Mouse (Mus musculus): ENCODE results near the gene Setd7. TPM values are rescaled to one million over a fixed set of nuclear protein-coding genes. Genes with fewer than 3 reads are reported as not detected.
A peak's percentile ranks its signal among the peaks of the same experiment; 100 is the strongest.

Setd7 gene
- polyA plus RNA-seq, 1 experiment from 2014 or later, result 6.6 TPM

DNA sequence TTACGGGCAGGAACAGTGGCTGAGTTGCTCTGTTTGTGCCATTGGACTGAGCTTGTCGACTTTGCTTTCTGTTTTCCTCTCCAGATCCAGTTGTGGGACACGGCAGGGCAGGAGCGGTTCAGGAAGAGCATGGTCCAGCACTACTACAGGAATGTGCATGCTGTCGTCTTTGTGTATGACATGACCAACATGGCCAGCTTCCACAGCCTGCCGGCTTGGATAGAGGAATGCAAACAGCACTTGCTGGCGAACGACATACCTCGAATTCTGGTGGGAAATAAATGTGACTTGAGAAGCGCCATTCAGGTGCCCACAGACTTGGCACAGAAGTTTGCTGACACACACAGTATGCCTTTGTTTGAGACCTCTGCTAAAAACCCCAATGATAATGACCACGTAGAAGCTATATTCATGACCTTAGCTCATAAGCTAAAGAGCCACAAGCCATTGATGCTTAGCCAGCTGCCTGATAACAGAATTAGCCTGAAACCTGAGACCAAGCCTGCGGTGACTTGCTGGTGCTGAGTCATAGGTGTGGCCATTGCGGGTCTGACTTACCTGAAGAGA lies 67.3 kb downstream of the Setd7 start:
- Histone ChIP-seq H3K9me3 (ENCODE audit: control insufficient read depth, low read length) (no peaks in the 10 kb centered on the region), H3K4me2 (ENCODE audit: low read length) (no peak overlapping the region), H3K36me3 (ENCODE audit: control insufficient read depth, insufficient read depth, low read length) (peaks cover 32% of the 10 kb centered on the region), H3K4me1 (ENCODE audit: control insufficient read depth in 2 of 2, insufficient read depth in 2 of 2, low read length in 2 of 2) (peaks cover 4 to 14% of the 10 kb centered on the region in 2 experiments), H3K4me3 (ENCODE audit: control insufficient read depth in 1 of 2, insufficient read depth in 1 of 2, low read depth in 1 of 2, low read length in 2 of 2) (no peak overlapping the region), H3K27ac (replicated peaks in 1 of 2; ENCODE audit: control insufficient read depth in 1 of 2, insufficient read depth in 1 of 2, low read depth in 2 of 2, low read length in 2 of 2) (peak overlapping the region; percentile 10 to 63; a peak in 2 of 4 replicates), H3K9ac (ENCODE audit: low read length) (no peak overlapping the region), H3K27me3 (ENCODE audit: control insufficient read depth, insufficient read depth, low read length) (no peaks in the 10 kb centered on the region)
- WGBS, result 50% methylated on average over 13 of the region's 13 CpGs
- ATAC-seq (ENCODE audit: insufficient number of reproducible peaks, insufficient read depth, low FRiP score, low read depth), result no peak

DNA sequence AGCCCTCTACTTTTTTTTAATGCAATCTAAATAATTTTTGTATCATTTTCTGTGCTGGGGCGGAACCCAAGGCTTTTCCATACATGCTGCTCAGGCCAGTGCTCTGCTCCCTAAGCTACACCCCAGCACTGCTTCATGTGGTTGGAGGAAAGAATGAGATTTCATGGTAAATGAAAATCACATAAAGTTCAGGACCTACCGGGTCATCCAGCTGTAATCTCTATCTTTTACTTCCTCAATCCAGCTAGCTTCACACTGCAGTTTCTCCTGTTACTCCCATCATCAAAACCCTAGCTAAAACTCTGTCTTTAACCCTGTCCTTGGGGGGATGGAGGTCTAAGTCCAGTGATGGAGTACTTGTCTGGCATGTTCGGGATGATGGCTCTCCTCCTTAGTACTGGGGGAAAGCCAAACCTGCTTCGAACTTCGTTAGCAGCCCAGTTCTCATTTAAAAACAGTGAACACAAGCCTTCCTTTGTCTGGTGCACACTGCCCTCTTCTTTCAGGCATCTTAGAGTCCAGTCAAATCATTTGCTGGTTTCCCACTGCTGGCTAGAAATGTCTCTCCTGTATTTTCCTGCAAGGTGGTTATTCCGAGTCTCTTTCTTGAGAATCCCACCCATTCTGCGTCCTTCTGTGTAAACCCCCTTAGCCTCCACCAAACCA lies 70.5 kb downstream of the Setd7 start:
- no peak for ATAC-seq (ENCODE audit: insufficient number of reproducible peaks, insufficient read depth, low FRiP score, low read depth)
- Histone ChIP-seq H3K9ac (ENCODE audit: low read length) (no peak overlapping the region), H3K4me2 (ENCODE audit: low read length) (no peak overlapping the region), H3K4me3 (ENCODE audit: control insufficient read depth in 1 of 2, insufficient read depth in 1 of 2, low read depth in 1 of 2, low read length in 2 of 2) (no peak overlapping the region), H3K27me3 (ENCODE audit: control insufficient read depth, insufficient read depth, low read length) (no peaks in the 10 kb centered on the region), H3K9me3 (ENCODE audit: control insufficient read depth, low read length) (no peaks in the 10 kb centered on the region), H3K27ac (replicated peaks in 1 of 2; ENCODE audit: control insufficient read depth in 1 of 2, insufficient read depth in 1 of 2, low read depth in 2 of 2, low read length in 2 of 2) (no peak overlapping the region), H3K36me3 (ENCODE audit: control insufficient read depth, insufficient read depth, low read length) (peaks cover 19% of the 10 kb centered on the region), H3K4me1 (ENCODE audit: control insufficient read depth in 2 of 2, insufficient read depth in 2 of 2, low read length in 2 of 2) (peaks cover 4 to 20% of the 10 kb centered on the region in 2 experiments)
- 82% methylated on average over 7 of the region's 7 CpGs for WGBS

DNA sequence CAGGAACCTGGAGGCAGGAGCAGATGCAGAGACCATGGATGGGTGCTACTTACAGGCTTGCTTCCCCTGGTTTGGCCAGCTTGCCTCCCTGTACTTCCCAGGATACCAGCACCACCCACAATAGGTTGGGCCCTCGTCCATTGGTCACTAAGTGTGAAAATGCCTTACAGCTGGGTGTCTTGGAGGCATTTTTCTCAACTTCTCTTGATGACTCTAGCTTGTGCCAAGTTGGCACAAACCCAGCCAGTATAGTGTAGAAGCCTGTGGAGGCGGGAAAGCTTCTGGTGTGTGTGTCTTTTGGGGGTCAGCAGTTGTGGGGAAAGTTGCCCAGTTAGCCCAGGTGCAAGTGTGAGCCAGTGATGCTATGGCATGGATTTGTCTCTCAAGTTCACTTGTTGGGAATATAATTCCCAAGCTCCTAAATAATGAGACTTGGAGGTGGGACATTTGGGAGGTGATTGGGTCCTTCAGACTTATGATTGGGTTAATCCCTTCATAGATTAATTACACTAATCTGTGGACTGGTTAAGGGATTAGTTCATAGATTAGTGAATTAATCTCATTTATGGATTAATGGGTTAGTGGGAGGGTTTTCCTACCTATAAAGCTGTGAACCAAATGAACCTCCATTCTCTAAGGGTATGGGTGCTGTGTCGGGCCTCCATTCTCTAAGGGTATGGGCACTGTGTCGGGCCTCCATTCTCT lies 74.0 kb downstream of the Setd7 start:
- peaks cover 2 to 19% of the 10 kb centered on the region in 2 experiments; a peak in 3 of 4 replicates for H3K4me1 ChIP-seq (ENCODE audit: control insufficient read depth in 2 of 2, insufficient read depth in 2 of 2, low read length in 2 of 2)
- ATAC-seq (ENCODE audit: insufficient number of reproducible peaks, insufficient read depth, low FRiP score, low read depth), result no peak
- no peak overlapping the region for H3K9ac ChIP-seq (ENCODE audit: low read length)
- no peak overlapping the region for H3K4me3 ChIP-seq (ENCODE audit: control insufficient read depth in 1 of 2, insufficient read depth in 1 of 2, low read depth in 1 of 2, low read length in 2 of 2)
- H3K9me3 ChIP-seq (ENCODE audit: control insufficient read depth, low read length), result no peaks in the 10 kb centered on the region
- no peaks in the 10 kb centered on the region for H3K36me3 ChIP-seq (ENCODE audit: control insufficient read depth, insufficient read depth, low read length)
- WGBS, result 79% methylated on average over 4 of the region's 4 CpGs
- H3K27ac ChIP-seq (replicated peaks in 1 of 2; ENCODE audit: control insufficient read depth in 1 of 2, insufficient read depth in 1 of 2, low read depth in 2 of 2, low read length in 2 of 2), result no peak overlapping the region
- no peaks in the 10 kb centered on the region for H3K27me3 ChIP-seq (ENCODE audit: control insufficient read depth, insufficient read depth, low read length)
- H3K4me2 ChIP-seq (ENCODE audit: low read length), result no peak overlapping the region

DNA sequence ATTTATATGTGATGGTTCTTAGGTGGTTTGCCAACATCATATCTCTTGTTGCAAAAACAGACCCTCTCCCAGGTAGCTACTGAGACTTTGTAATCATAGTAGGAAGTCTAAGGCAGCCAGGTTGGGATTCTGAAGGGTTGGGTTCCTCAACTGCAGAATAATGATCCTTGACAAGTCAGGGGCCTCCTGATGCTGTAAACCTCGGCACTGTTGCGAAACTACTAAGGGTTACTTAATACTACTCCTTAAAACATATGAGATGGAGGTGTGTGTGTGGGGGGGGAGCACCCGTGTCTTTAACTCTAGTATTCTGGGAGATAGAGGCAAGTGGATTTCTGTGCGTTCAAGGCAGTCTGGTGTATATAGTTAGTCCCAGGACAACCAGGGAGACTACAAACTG lies 75.3 kb downstream of the Setd7 start:
- H3K27me3 ChIP-seq (ENCODE audit: control insufficient read depth, insufficient read depth, low read length), result no peaks in the 10 kb centered on the region
- no peak for ATAC-seq (ENCODE audit: insufficient number of reproducible peaks, insufficient read depth, low FRiP score, low read depth)
- no peaks in the 10 kb centered on the region for H3K36me3 ChIP-seq (ENCODE audit: control insufficient read depth, insufficient read depth, low read length)
- peak overlapping the region in 1 of 2 experiments; percentile 87; a peak in 2 of 4 replicates for H3K4me3 ChIP-seq (ENCODE audit: control insufficient read depth in 1 of 2, insufficient read depth in 1 of 2, low read depth in 1 of 2, low read length in 2 of 2)
- peaks cover 2 to 19% of the 10 kb centered on the region in 2 experiments; a peak in 3 of 4 replicates for H3K4me1 ChIP-seq (ENCODE audit: control insufficient read depth in 2 of 2, insufficient read depth in 2 of 2, low read length in 2 of 2)
- H3K27ac ChIP-seq (replicated peaks in 1 of 2; ENCODE audit: control insufficient read depth in 1 of 2, insufficient read depth in 1 of 2, low read depth in 2 of 2, low read length in 2 of 2), result no peak overlapping the region
- no peaks in the 10 kb centered on the region for H3K9me3 ChIP-seq (ENCODE audit: control insufficient read depth, low read length)
- 66% methylated on average over 4 of the region's 4 CpGs for WGBS
- H3K4me2 ChIP-seq (ENCODE audit: low read length), result peak overlapping the region; percentile 90
- H3K9ac ChIP-seq (ENCODE audit: low read length), result peak overlapping the region; percentile 90; the same call in 1 of the 2 replicates

DNA sequence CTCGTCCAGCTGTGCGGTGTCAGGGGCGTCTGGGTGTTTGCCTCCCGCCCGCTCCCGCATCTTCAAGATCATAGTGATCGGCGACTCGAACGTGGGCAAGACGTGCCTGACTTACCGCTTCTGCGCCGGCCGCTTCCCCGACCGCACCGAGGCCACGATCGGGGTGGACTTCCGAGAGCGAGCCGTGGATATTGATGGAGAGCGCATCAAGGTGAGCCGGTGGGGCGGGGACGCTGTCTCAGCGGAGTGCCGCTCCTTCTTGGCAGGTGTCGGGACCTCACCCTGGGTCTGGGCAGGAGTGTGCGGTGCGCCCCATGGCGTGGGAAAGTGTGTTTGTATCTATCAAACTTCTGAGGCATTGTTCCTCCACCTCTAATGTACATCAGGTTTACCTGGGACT lies 76.3 kb downstream of the Setd7 start:
- H3K27me3 ChIP-seq (ENCODE audit: control insufficient read depth, insufficient read depth, low read length), result no peaks in the 10 kb centered on the region
- ATAC-seq (ENCODE audit: insufficient number of reproducible peaks, insufficient read depth, low FRiP score, low read depth), result no peak; the same call in 1 of the 2 replicates
- peak overlapping the region; percentile 85 to 87 for H3K4me3 ChIP-seq (ENCODE audit: control insufficient read depth in 1 of 2, insufficient read depth in 1 of 2, low read depth in 1 of 2, low read length in 2 of 2)
- peak overlapping the region; percentile 90 for H3K4me2 ChIP-seq (ENCODE audit: low read length)
- peaks cover 2 to 19% of the 10 kb centered on the region in 2 experiments; a peak in 3 of 4 replicates for H3K4me1 ChIP-seq (ENCODE audit: control insufficient read depth in 2 of 2, insufficient read depth in 2 of 2, low read length in 2 of 2)
- WGBS, result under 1% methylated on average over 33 of the region's 33 CpGs
- H3K27ac ChIP-seq (replicated peaks in 1 of 2; ENCODE audit: control insufficient read depth in 1 of 2, insufficient read depth in 1 of 2, low read depth in 2 of 2, low read length in 2 of 2), result peak overlapping the region; percentile 51 to 93
- H3K36me3 ChIP-seq (ENCODE audit: control insufficient read depth, insufficient read depth, low read length), result no peaks in the 10 kb centered on the region
- peak overlapping the region; percentile 90 for H3K9ac ChIP-seq (ENCODE audit: low read length)
- H3K9me3 ChIP-seq (ENCODE audit: control insufficient read depth, low read length), result no peaks in the 10 kb centered on the region

DNA sequence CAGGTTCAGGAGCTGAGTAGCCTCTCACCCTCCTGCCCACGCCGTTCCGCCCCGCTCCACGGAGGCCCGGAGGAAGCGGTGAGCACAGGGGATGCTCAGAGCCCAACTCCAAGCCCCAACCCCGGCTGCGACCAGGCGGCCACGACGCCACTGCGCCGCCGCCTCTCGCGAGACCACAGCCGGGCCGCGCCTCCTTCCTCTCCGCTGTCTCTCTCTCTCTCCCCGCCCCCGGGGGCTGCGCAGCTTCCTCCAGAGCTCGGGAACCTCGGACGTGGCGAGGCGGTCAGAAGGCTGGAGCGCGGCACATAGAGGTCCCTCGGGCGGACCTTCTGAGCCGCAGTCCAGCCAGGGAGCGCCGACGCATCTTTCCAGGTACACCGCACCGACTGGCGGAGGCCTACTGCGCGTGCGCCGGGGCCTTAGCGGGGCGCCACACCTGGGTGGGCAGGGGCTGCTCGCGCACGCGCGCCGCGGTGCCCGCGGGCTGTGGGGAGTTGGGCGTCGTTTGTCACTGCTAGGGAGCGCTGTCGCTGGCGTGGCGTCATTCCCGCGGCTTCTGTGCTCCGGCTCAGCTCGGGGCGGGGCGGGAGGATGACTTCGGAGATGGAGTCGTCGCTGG lies 76.8 kb downstream of the Setd7 start, which contains the start of gene Rab33b:
TSS of gene Rab33b (plus strand) at position 180 of the 619 bp plus-strand sequence.
- peaks cover 2 to 19% of the 10 kb centered on the region in 2 experiments; a peak in 3 of 4 replicates for H3K4me1 ChIP-seq (ENCODE audit: control insufficient read depth in 2 of 2, insufficient read depth in 2 of 2, low read length in 2 of 2)
- ATAC-seq (ENCODE audit: insufficient number of reproducible peaks, insufficient read depth, low FRiP score, low read depth), result peak; percentile 96
- under 1% methylated on average over 70 of the region's 70 CpGs for WGBS
- H3K4me2 ChIP-seq (ENCODE audit: low read length), result peak within 1 kb of the TSS; percentile 90
- H3K9ac ChIP-seq (ENCODE audit: low read length), result peak within 1 kb of the TSS; percentile 90
- no peaks in the 10 kb centered on the region for H3K9me3 ChIP-seq (ENCODE audit: control insufficient read depth, low read length)
- H3K27me3 ChIP-seq (ENCODE audit: control insufficient read depth, insufficient read depth, low read length), result no peaks in the 10 kb centered on the region
- H3K27ac ChIP-seq (replicated peaks in 1 of 2; ENCODE audit: control insufficient read depth in 1 of 2, insufficient read depth in 1 of 2, low read depth in 2 of 2, low read length in 2 of 2), result peak within 1 kb of the TSS; percentile 93 to 95
- peak within 1 kb of the TSS; percentile 85 to 87 for H3K4me3 ChIP-seq (ENCODE audit: control insufficient read depth in 1 of 2, insufficient read depth in 1 of 2, low read depth in 1 of 2, low read length in 2 of 2)
- no peaks in the 10 kb centered on the region for H3K36me3 ChIP-seq (ENCODE audit: control insufficient read depth, insufficient read depth, low read length)

DNA sequence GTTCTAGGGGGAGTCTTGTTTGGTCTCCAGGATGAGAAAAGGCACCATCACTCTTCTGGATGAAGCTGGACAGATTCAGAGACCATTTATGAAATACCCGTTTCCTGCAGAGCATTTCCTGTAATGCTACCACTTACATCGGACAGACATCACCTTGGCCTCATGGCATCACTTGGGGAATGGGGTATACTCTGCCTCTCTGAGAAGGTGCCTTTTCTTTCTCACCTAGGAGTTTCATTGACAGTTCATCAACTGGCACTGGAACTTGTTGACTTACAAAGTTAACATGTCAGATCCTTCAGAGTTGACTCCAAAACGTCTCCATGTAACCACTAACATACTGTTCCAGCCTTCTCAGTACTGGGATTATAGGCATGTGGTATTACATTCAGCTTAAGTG lies 77.9 kb downstream of the Setd7 start:
- Histone ChIP-seq H3K36me3 (ENCODE audit: control insufficient read depth, insufficient read depth, low read length) (no peaks in the 10 kb centered on the region), H3K27me3 (ENCODE audit: control insufficient read depth, insufficient read depth, low read length) (no peaks in the 10 kb centered on the region), H3K4me3 (ENCODE audit: control insufficient read depth in 1 of 2, insufficient read depth in 1 of 2, low read depth in 1 of 2, low read length in 2 of 2) (peak overlapping the region in 1 of 2 experiments; percentile 87; a peak in 1 of 4 replicates), H3K9ac (ENCODE audit: low read length) (peak overlapping the region; percentile 90), H3K27ac (replicated peaks in 1 of 2; ENCODE audit: control insufficient read depth in 1 of 2, insufficient read depth in 1 of 2, low read depth in 2 of 2, low read length in 2 of 2) (no peak overlapping the region), H3K4me1 (ENCODE audit: control insufficient read depth in 2 of 2, insufficient read depth in 2 of 2, low read length in 2 of 2) (peaks cover 2 to 19% of the 10 kb centered on the region in 2 experiments; a peak in 3 of 4 replicates), H3K4me2 (ENCODE audit: low read length) (peak overlapping the region; percentile 90), H3K9me3 (ENCODE audit: control insufficient read depth, low read length) (no peaks in the 10 kb centered on the region)
- ATAC-seq (ENCODE audit: insufficient number of reproducible peaks, insufficient read depth, low FRiP score, low read depth), result no peak
- 60% methylated on average over 3 of the region's 3 CpGs for WGBS
